Mouse (Mus musculus) urinary bladder, postnatal 25 days (tissue): ENCODE data around the gene Adamts3.

Experiments used
- DNase-seq: peaks from one replicate; pipeline ENCODE4 v3.0.0; 2022; ENCODE audit warnings: low spot score

Adamts3 gene

DNA sequence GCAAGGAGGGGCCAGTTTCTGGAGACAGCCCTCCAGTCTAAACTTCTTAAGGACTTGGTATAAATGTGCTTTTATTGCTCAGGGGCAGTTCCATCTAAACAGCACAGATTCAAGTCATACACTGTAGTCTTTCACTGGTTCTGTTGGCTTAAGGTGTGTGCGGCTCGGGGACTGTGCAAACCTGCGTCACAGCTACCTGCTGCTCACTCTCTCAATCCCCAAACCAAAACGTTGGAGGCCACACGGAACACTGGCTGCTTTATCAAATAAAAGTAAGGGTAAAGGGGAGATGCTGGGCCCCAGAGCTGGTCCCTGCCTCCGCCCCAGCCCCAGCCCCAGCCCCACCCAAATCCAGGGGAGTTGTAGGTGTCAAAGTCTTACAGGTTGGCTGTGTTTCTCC is 66.5 kb downstream of the Adamts3 start:
- no peak for DNase-seq

DNA sequence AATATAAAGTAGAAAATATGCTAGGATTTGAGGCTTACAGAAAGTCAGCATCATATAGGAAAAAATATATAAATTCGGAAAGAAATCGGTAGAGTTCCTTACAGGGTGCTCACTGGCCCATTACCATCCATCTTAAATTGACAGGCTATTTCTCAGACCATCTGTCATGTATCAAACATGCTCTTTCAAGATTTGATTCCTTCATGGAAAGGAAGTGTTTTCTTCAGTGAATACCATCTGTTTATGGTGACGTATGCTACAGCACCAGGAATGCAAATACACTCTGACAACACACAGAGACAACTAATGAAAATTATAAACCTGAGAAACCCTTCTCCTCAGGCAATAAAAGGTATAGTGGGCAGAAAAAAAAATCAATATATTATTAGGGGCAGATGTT is 68.6 kb downstream of the Adamts3 start:
- no peak for DNase-seq

DNA sequence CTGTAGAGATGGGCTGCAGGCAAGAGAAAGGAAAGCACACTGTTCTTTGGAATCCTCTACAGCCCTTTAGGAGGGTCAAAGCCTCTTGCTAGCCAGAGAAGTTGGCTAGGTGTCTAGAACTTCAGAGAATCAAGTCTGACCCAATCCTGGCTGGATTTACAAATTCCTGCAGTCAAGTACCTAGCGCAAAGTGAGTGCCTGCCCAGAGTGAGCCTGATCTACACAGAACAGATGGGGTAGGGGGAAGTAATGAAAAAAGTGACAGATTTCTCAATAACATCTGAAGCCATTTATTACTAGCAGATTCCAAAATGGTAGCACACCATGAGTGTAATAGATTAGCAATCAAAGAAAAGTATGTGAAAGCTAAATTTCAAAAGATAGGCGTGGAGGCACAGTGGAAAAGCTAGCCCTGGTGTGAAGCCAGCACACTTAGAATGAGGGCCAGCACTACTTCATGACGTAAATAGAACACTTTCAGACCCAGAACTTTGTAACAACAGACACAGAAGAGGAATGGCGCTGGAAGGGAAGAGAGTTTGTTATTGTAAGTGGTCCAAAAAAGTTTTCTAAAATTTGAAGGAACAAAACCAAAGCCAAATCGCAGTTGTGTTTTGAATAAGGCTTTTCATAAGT is 82.8 kb downstream of the Adamts3 start:
- DNase-seq = no peak

DNA sequence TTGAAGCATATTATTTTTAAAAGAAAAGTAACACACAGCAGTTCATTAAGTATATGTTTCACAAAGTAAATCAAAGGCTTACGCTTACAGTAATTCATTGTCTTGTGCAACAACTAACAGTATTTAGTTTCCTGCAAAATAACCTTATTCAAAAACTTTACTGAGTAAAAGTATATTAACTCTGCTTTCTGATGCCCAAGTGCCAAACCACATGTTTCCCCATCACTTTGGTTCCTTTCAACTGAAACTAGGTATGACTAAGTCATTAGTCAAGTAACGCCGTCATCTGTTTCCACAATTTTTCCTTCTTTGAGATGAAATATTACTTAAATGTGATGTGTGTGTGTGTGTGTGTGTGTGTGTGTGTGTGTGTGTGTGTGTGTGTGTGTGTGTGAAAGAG is 89.4 kb downstream of the Adamts3 start:
- no peak for DNase-seq

DNA sequence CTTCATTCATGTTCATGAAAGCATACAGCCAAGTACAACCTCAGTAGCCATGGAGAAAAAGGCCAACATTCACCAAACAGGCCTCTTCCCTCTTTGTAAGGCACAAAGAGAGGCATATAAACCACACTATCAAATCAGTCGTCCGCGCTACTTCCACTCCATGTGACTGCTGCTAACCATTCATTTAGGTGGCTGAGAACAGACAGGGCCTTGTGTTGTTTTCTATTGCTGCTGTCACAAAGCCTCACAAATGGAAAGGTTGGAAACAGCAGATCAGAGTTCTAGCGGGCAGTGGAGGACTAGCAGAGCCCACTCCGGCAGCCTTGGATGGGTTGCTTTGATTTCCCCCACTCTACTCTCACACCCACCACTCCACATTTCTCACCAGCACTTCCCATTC is 98.5 kb downstream of the Adamts3 start:
- DNase-seq = no peak

DNA sequence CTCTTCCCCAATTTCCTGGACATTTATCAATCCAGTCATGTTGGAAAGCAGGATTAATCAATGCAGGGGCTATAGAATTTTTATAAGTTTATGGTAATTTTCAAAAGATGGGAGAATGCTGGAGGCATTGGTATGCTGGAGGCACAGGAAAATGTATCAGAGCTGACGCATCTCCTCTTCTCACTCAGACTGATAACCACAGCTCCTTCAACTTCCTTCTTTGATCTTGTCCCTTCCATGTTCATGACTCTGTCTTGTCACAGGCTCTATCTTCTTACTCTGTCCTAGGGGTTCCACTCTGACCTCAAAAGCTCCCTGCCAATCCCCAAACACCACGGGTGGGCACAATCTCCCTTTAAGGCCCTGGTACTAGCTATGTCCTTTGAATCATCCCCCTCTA is 103.3 kb downstream of the Adamts3 start:
- no peak for DNase-seq

DNA sequence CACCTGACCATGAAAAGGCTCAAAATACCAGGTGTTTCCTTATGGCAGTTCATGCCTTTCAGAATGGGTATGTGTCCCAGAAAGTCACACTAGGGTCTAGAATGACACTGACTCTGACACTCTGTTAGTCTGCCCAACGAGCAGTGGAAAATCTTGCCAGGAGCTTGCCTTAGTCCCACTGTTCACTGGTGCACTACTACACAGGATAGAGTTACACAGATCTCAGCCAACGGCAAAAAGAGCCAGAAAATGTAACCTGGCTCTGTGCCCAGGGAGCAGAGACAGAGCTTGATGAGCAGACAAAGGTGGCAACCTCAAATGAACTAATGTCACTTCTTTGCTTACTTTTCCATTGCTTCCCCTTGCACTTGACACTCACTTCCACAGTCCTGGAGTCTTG is 104.5 kb downstream of the Adamts3 start:
- no peak for DNase-seq

DNA sequence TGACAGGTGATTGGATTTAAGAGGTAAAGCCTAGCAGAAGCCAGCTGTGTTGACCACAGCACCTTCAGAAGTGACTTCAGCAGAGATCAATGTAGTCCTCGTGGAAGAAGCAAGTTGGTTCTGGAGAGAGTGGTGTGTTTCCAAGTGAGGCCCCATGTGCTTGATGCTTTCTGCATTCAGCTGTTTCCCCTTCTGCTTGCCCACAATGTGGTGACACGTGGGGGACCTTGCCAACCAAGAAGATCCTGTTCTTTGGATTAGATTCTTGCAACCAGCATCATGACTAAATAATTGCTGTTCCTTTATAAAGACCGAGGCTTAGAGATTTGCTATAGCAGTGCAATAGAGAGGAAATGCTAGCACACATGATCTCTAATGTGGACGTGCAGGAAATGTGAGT is 105.7 kb downstream of the Adamts3 start:
- DNase-seq = no peak

DNA sequence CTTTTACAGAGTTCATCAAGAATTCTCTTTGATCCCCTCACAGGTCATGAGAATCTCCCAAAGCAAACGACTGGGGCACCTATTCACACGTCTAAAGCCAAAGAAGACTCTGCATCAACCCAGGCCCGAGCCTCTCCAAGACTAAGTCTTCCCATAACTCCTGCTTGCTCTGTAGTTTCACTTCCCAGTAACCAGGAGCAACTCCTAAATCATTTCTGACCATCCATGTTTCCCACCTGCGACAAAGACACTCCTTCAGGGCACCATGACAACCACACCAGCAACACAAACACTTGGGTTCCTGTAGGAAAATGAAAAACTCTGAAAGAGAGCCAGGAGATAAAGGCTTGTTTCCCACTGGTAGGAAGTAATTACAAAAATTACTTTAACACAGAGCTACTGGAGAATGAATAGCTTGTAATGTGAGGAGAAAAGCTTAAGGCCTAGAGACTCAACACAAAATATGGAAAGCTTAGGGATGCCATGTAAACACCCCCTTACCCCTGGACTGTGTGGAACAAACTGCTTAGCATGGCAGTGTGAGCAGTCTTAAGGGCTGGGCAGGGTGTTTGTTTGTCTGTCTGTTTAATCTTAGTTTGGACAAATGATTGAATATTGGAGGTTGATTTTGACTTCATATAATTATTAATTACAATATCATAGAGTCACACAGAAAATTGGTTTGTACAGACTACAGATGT is 112.3 kb downstream of the Adamts3 start:
- DNase-seq = no peak

DNA sequence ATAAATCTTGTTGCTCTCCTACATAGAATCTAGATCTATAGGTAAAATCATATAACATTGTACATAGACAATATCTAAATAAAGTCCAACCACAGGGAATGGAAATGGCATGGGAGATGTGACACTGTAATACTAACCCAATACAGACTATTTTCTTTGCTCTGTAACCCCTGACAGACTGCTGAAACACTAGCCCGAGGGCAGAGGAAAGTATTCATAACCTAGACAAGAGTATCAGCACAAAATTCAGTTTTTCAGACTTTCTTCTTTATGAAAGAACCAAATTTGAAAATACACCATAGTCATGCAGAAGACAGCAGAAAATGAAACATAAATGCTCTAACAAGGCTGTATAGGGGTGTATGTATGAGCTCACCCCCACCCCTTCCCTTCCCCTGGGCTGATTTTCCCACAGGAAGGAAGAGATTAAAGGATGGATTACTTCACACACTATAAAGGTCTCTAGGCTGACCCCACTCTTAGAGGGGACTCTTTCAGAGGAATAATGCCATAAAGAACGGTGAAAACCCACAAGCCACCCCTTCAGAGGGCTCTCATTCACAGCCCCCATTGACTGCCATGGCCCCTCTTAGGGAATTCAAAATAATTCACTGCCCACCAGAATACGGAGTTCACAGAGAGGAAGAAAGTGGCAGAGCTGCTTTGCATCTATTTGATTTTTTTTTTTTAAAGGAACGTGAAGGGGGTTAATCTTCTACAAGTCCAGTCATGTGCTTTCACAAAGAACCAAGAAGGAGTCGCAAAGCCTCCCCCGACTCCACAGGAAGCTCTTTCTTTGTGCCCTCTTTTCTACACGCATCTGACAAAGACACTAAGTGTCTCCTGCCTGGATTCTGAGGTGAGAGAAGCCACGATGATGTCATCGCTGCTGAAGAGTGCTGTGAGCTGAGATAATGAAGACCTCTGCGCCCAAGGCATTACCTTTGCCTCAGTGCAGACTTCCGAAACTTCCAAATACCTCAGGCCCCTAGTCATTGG is 119.6 kb downstream of the Adamts3 start:
- no peak for DNase-seq

DNA sequence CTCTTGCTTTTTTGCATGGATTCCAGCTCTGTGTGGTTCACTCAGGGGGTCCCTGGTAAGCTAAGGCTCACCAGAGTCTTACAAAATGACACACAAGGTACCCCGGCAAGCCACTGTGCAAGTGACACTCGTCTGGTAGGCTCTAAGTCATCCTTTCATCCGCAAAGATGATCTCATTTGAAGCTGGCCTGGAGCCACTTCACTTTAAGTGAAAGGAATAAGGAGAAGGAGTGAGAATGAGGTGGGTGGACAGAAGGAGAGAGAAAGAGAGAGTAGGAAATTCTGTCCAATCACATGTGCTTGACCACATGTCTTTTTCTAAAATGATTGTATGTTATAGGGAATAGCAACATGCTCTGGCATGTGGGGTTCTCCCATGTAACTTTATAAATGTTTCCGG is 122.8 kb downstream of the Adamts3 start:
- DNase-seq = no peak

DNA sequence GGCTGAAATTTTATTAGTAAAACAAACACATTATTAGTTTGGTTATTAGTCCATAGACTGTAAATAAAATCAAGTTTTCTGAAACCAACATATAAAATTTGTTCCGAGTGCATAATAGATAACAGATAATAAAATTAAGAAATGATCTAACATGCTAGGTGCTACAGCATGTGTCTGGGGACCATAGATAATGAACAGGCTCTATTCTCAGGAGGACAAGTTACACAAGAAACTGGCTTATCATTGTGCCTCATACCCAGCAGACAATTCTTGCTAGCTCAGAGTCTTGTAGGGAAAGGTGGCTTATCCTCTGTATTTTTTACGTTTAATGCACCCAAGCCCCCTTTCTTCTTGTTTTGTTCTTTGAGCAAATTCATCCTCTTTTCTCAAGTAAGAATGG is 131.3 kb downstream of the Adamts3 start:
- no peak for DNase-seq

DNA sequence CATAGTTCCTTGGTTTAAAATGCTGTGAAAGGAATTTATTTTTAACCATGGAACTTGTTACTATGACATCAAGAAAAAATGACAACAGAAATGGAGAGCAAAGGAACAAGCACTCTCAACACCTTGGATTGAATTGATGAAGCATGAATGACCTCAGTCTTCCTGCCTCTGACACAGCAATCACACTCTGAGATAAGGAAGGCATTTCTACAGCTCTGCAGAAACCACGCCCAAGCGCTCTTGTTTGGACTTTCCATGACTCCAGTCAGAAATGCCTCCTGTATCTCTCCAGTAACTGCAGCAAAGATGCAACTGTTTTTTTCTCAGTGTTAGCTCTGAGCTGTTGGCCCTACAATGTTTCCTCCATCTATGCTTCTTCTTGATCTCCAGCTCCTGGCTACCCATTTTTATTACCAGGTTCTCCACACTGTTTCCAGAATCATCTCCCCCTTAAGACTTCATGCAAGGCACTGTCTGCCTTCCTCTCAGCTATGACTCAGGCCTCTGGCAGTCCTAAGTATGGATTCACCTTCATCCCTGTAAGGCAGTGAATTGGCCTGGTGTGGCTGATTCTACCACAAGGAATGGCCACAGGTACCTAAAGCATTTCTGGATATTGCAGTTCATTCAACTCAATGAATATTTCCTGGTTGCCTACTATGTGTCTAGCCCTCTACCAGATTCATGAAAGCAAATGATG is 134.8 kb downstream of the Adamts3 start:
- no peak for DNase-seq

DNA sequence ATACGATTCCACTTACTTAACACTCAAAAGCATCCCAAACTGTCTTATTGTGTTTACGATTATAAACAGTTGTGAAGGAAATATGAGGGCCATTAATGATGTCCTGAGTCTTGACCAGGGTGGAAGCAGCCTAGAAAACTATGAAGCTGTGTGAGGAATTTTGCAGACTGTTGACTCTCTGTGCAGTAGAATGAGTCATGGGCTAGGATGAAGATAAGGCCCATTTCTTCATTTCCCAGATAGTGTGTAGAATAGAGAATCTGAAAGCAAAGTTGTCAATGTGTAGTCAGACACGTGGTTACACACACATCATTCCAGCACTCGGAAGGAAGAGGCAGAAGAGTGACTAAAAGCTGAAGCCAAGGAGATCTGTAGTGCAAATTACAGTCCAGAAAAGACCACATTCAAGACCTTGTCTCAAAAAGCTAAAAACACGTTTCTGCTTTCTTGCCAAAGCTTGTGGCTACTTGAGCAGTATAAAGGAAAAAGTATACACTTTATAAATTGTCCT is 135.9 kb downstream of the Adamts3 start:
- DNase-seq = no peak

DNA sequence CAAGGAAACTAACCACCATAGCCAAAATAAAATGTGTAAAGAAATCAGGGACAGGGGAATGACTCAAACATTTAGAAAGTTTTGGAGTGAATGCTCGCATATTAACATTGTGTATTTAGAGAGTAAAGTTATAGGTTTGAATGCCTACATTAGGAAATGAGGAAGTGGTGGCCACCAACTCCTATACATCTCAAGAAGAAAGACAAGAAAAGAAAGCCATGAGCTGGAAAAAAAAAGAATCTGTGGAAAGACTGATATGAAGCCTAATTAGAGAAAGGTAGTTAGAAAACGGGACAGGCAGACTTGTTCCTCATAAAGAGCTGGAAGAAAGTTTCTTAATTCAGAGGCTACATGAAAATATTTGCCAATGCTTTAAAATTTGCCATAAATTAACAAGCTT is 138.0 kb downstream of the Adamts3 start:
- no peak for DNase-seq

DNA sequence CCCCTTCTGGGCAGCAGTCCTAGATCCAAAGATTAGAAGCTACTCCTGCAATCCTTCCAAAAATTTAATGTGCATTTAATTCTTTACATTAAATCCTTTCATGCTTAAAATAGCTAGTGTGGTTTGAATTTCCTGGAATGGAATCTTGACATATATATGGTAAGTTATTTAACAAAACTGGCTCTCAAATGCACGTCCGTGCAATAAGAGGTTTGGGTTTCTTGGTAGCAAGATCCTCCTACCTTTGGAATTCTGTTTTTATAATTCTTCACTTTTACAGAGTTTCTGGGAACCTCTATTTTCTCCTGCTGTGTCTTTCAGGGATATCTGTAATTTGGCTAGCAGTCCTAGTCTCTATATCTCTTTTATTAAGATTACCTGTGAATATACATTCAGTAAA is 148.4 kb downstream of the Adamts3 start:
- DNase-seq = no peak

DNA sequence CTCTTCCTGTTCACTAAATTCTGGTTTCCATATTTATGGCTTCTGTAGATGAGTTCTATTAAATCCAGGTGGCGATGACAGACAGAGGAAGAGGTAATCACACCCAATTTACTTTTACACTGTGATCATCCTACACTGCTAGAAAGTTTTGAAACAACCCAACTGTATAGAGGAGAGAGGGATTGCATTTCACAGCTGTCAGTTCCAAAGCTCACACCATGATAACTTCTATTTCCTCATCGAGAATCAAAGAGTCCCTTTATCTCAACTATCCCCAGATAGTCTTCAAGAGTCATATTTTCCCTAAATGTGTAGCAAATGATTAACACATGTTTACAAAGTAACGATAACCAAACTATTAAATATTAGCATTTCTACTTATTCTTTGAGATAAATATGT is 152.7 kb downstream of the Adamts3 start:
- DNase-seq = no peak

DNA sequence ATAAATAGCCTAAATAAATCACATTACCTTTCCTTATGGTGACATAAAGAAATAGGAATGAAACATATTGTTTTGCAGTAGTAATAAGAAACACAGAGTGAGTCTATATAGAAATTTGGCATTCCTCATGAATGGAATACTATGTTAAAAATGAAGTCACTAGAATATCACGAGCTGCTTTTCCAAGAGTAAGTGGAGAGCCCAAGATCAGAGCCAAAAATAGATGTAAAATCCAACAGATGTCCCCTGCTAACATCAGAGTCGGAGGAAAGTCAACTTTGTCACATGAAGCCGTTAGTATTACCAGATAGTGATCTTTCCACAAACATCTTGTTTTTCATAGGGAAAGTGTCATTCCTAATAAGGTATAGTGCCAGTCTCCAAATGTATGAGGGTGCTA is 155.0 kb downstream of the Adamts3 start:
- DNase-seq = no peak

DNA sequence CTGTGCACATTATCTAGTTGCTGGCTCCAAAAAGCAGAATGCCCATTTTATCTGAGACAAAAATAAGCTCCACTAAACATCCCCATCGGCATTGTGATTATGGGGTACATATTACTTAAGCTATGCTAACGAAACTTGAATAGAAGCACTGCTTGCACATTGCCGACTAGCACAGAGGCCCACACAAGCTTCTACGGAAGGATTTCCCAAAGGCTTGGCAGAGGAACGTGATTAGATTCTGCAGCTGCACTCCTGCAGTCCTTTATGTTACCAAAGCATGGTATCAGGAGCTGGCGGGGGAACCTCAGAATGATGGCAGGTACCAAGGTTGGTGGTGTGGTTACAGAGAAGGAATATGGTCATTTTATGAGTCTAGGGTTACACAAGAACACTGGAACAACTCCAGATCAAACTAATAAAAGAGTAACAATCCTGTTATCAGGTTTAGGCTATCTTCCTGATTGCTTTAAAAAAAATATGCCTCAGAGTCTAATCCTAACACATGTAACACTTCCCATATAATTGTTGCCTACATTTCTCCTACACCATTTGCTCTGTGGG is 155.6 kb downstream of the Adamts3 start:
- DNase-seq = no peak

DNA sequence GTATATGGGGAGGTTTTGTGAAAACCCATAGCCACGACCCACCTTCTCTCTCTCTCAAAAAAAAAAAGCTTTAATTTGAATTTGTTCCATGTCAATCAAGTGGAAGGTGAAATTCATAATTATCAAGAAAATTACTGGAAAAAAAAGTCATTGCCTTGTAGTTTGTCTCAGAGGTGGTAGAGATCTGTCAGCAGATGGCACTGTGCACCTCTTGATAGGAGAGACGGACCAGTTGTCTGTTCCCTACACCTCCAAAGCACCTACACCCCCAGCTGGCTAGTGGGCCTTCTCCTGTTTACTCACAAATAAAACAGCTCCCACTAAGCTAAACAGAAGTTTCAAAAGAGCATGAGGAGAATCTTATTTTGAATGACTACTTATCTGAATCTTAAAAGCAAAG is 168.6 kb downstream of the Adamts3 start:
- no peak for DNase-seq

DNA sequence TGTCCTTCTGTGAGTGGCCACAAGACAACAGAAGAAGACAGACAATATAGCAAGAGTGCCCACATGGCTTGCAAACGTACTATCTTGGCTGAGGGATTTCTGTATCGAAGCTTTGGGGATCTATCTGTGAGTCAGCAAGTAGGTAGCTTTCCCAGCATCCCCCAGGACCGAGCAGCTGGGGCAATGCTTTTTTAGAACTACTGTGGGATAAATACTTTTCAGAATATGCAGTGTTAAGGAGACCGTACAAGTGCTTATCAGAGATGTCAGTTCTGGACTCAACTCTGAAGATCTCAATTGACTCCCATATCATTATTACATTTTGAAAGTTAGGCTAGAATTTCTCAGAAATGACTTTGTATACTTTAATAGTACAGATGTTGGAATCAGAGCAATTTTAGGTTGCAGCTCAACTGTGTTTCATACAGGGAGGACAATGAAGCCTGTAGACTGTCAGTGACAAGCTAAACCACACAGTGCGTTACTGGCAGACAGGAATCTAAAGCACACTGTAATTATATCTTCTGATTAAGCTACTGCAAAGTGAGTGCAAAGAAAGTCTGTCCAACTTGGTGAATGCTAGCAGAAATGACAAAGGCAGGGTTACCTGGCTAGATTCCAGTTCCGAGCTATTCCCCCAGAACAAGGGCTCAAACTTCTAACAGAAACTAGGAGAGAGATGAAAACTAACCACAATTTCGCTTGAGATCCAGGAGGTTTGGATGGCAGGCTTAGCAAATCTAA is 171.8 kb downstream of the Adamts3 start:
- no peak for DNase-seq
